Mouse (Mus musculus): Measurements from ENCODE around the gene Slc25a33.

Slc25a33 gene

GRCm38 (mm10) chr4:149724916-149725470, 49.1 kb downstream of the Slc25a33 start:
- no peak for DNase-seq

- no peak for DNase-seq
Measured at GRCm38 (mm10) chr4:149723855-149724731, 50.0 kb downstream of the Slc25a33 start.

- DNase-seq: no peak
Measured at GRCm38 (mm10) chr4:149723021-149723390, 51.1 kb downstream of the Slc25a33 start.

- DNase-seq: no peak
Measured at GRCm38 (mm10) chr4:149722104-149723020, 51.7 kb downstream of the Slc25a33 start.

GRCm38 (mm10) chr4:149721163-149721562, 52.9 kb downstream of the Slc25a33 start:
- DNase-seq: no peak

- DNase-seq: peak; percentile 74
Measured at GRCm38 (mm10) chr4:149719686-149720085, 54.4 kb downstream of the Slc25a33 start.

GRCm38 (mm10) chr4:149714542-149714941, 59.5 kb downstream of the Slc25a33 start:
- no peak for DNase-seq

GRCm38 (mm10) chr4:149711955-149712354, 62.1 kb downstream of the Slc25a33 start:
- DNase-seq: no peak

- DNase-seq: no peak
Measured at GRCm38 (mm10) chr4:149711485-149711884, 62.6 kb downstream of the Slc25a33 start.

- DNase-seq: no peak
Measured at GRCm38 (mm10) chr4:149710510-149710909, 63.6 kb downstream of the Slc25a33 start.

- DNase-seq: no peak
Measured at GRCm38 (mm10) chr4:149705941-149706340, 68.1 kb downstream of the Slc25a33 start.

GRCm38 (mm10) chr4:149705298-149705697, 68.8 kb downstream of the Slc25a33 start:
- DNase-seq: no peak

GRCm38 (mm10) chr4:149702210-149702979, 71.7 kb downstream of the Slc25a33 start, which contains the start of gene Pik3cd:
TSS of gene Pik3cd (minus strand) at chr4:149702571.
- no peak for DNase-seq

- no peak for DNase-seq
Measured at GRCm38 (mm10) chr4:149701426-149702209, 72.5 kb downstream of the Slc25a33 start.

- DNase-seq: no peak
Measured at GRCm38 (mm10) chr4:149699953-149700352, 74.1 kb downstream of the Slc25a33 start.

GRCm38 (mm10) chr4:149698197-149698821, 75.8 kb downstream of the Slc25a33 start:
- peak; percentile 34 for DNase-seq

- DNase-seq: no peak
Measured at GRCm38 (mm10) chr4:149697506-149698196, 76.4 kb downstream of the Slc25a33 start.

GRCm38 (mm10) chr4:149696189-149696971, 77.7 kb downstream of the Slc25a33 start:
- DNase-seq: no peak

Data from right cerebral cortex, postnatal 14 days (tissue).